Mouse (Mus musculus): ENCODE measurements around the gene Hmga2. TPM values are rescaled to one million over a fixed set of nuclear protein-coding genes. Genes with fewer than 3 reads are reported as not detected.
A peak's percentile ranks its signal among the peaks of the same experiment; 100 is the strongest.
"Not testable (repeated sequence)": the region's sequence is repeated elsewhere in the genome, so short reads cannot be mapped to it uniquely, and the experiment has no call there.

Hmga2 gene
- polyA plus RNA-seq, 1 experiment from 2014 or later, result 82.1 TPM

DNA sequence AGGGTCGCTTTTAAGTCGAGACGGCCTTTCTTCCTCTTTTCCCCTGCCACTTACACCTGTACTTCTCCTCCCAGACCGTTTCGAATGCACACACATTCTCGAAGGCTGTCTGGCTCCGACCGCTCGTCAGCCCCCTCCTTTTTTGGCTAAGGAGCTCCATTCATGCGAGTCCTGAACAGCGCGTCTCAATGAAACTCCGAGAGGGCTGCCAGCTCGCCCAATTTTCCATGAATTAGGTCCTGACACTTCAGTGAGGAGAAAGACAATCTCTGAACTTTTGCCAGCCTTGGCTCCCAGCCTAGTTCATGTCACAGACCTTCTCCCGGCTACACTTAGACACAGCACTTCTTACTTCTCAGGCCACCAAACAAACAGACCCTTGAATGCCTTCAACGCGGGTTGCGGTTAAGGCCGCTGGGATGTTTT, 98.9 kb downstream of the Hmga2 start:
- Histone ChIP-seq H3K9me3 (no peaks in the 10 kb centered on the region), H3K27me3 (ENCODE audit: insufficient read depth, poor library complexity, severe bottlenecking) (no peaks in the 10 kb centered on the region), H3K4me3 (no peak overlapping the region), H3K27ac (peak overlapping the region; percentile 42; the same call in 1 of the 2 replicates), H3K4me1 (peaks cover 32% of the 10 kb centered on the region), H3K36me3 (peaks cover 28% of the 10 kb centered on the region)
- DNase-seq (ENCODE audit: low spot score), result no peak
- 40% methylated on average over 19 of the region's 19 CpGs for WGBS

DNA sequence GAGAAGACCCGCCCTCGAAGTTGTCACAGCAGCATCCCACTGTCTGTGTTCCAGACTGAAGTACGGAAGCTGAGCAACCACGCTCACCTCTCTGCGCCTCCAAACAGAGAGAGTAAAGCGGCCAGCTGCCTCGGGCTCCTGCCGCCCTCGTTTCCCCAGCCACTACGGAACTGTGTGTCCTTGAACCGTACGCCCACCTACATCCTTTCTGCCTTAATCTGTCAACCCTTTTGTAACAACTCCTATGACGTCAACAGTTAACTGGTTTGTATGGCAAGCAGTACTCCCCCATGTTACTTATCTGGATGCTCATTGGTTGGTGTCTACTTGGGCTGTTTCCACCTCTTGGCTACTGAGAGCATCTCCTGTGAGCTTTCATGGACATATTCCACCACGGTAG, 100.8 kb downstream of the Hmga2 start:
- H3K4me1 ChIP-seq, result peaks cover 32% of the 10 kb centered on the region
- no peak overlapping the region for H3K4me3 ChIP-seq
- no peak overlapping the region for H3K27ac ChIP-seq
- H3K9me3 ChIP-seq, result no peaks in the 10 kb centered on the region
- H3K36me3 ChIP-seq, result peaks cover 33% of the 10 kb centered on the region
- no peaks in the 10 kb centered on the region for H3K27me3 ChIP-seq (ENCODE audit: insufficient read depth, poor library complexity, severe bottlenecking)
- WGBS, result 79% methylated on average over 14 of the region's 14 CpGs
- no peak for DNase-seq (ENCODE audit: low spot score)

DNA sequence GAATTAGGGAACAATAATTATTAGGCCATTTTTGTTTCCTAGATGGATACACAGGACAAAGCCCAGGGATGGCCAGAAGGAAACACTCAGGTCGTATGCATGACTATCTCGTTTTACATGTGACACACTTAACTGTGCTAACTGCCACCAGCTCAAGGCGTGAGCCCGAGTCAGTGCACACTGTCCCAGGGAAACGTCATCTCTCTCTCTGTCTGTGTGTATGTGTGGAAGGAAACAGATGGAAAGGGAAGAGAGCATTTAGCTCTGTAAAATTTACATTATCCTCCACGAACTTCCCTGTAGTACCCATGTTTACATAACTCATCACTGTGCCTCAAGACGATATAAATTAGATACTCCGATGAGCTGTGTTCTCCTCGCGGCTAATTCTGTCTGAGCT, 105.1 kb downstream of the Hmga2 start:
- Histone ChIP-seq H3K4me3 (no peak overlapping the region), H3K27ac (no peak overlapping the region), H3K4me1 (peaks cover 21% of the 10 kb centered on the region), H3K9me3 (no peaks in the 10 kb centered on the region), H3K36me3 (peaks cover 46% of the 10 kb centered on the region), H3K27me3 (ENCODE audit: insufficient read depth, poor library complexity, severe bottlenecking) (no peaks in the 10 kb centered on the region)
- 76% methylated on average over 10 of the region's 10 CpGs for WGBS
- DNase-seq (ENCODE audit: low spot score), result no peak

DNA sequence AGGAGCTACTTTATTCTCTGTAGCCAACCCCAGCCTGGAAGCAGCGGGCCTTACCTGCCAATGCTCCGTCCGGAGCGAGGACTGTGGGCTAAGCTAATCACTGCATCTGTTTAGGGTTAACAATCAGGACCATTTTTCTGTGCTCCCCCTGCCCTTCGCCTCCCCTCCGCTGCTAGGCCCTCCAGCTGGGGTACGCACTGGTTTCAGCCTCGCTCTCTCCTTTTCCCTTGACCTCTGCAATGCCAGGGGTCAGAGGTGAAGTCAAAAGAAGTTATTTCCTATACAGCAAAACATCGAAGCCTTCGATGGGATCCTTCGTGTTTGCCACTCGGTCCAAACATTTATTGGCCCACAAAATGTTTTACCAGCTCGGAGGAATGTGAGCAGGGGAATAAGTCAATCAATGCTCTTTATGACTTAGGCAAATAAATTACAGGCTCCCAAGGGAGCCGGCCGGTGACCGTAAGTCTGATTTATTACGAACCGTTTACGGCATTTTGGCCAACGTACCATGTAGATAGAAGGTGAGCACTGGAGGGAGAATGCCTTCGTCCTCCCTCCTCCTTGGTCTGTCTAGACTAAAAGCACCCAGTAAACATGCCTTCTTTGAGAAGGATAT, 107.0 kb downstream of the Hmga2 start:
- Histone ChIP-seq H3K27ac (no peak overlapping the region), H3K27me3 (ENCODE audit: insufficient read depth, poor library complexity, severe bottlenecking) (no peaks in the 10 kb centered on the region), H3K9me3 (no peaks in the 10 kb centered on the region), H3K4me3 (no peak overlapping the region), H3K36me3 (peaks cover 47% of the 10 kb centered on the region), H3K4me1 (peaks cover 21% of the 10 kb centered on the region)
- DNase-seq (ENCODE audit: low spot score), result no peak
- 84% methylated on average over 21 of the region's 21 CpGs for WGBS

DNA sequence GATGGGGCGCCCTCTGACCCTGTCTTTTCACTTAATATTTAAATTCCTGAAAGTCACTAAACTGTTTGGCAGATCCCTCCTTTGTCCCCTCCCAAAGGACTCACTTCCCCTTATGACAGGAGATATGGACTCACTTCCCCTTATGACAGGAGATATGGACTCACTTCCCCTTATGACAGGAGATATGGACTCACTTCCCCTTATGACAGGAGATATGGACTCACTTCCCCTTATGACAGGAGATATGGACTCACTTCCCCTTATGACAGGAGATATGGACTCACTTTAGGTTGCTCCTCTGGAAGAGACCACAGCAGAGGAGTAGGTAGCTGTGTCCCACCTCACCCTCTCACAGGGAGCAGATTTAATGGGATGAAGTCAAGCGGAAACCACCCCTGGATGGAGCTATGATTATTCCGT, 110.1 kb downstream of the Hmga2 start:
- not testable (repeated sequence) for H3K27me3 ChIP-seq (ENCODE audit: insufficient read depth, poor library complexity, severe bottlenecking); H3K27ac ChIP-seq; DNase-seq (ENCODE audit: low spot score); H3K9me3 ChIP-seq; H3K4me3 ChIP-seq
- H3K36me3 ChIP-seq, result peaks cover 37% of the 10 kb centered on the region
- peaks cover 24% of the 10 kb centered on the region for H3K4me1 ChIP-seq
- WGBS, result 88% methylated on average over 3 of the region's 3 CpGs

DNA sequence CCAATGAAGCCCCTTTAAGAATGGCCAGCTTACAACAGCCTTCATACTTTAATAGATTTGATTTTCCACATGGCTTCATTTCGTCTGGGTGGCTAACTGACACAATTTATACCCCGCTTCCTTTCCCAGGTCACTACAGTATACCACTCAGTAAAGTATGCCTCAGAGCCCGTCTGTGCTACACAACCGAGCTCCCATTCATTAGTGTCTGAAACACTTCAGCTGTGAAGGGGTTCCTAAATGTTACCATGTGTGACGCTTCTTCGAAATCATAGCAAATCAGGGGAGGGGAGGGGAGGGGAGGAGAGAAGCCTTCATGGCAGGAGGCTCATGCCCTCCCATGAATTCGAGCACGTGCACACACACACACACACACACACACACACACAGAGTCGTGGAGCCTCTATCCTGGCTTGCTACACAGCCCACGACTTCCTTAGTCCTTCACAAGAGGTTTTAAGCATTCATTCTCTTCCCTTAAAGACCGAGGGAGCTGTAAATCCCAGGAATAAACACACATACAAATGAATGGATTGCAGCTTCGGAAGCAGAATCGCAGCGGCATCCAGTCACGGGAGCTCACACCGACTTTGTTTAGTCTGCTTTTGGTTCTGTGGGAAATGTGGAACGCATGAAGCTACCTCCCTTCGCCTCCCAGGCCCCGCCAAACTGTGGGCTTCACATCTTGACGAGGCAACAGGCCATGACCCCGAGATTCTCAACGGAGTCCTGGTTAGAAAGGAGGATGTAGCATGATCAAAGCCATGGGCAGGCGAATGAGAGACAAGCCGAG, 110.7 kb downstream of the Hmga2 start:
- Histone ChIP-seq H3K9me3 (no peaks in the 10 kb centered on the region), H3K36me3 (peaks cover 42% of the 10 kb centered on the region), H3K4me3 (no peak overlapping the region), H3K4me1 (peaks cover 24% of the 10 kb centered on the region), H3K27me3 (ENCODE audit: insufficient read depth, poor library complexity, severe bottlenecking) (no peaks in the 10 kb centered on the region), H3K27ac (peak overlapping the region; percentile 13; the same call in 1 of the 2 replicates)
- WGBS, result 77% methylated on average over 24 of the region's 24 CpGs
- no peak for DNase-seq (ENCODE audit: low spot score)

DNA sequence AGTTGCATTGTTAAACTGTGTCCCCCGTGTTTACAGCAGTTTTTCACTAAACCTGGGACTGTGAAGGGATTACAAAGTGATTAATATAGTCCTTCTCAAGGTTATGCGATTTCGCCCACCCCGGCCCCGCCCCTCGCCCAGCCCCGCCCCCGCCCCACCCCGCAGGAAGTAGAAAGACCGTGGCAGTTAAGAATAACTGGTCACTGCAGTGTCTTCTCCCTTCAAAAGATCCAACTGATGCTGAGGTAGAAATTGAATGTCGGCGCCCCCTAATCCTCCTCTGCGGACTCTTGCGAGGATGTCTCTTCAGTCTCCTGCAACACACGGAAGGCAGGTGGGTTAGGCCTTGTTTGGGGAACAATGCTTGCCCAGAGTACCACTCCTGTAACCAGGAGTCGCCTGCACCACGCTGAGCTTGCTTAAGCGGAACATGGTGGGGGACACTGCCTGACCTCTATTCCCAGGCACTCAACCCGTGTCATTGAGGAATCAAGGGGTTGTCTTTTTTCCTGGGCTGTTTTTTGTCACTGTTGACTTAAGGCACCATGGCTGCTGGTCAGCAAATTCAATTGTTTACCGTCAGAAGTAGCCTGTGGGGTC, 112.2 kb downstream of the Hmga2 start:
- peaks cover 42% of the 10 kb centered on the region for H3K36me3 ChIP-seq
- peaks cover 24% of the 10 kb centered on the region for H3K4me1 ChIP-seq
- no peak overlapping the region for H3K4me3 ChIP-seq
- H3K27me3 ChIP-seq (ENCODE audit: insufficient read depth, poor library complexity, severe bottlenecking), result no peaks in the 10 kb centered on the region
- no peaks in the 10 kb centered on the region for H3K9me3 ChIP-seq
- 67% methylated on average over 20 of the region's 20 CpGs for WGBS
- 0 out of 2 replicates have a peak overlapping the region, but pooled peaks have one; percentile 56 for H3K27ac ChIP-seq
- DNase-seq (ENCODE audit: low spot score), result no peak

DNA sequence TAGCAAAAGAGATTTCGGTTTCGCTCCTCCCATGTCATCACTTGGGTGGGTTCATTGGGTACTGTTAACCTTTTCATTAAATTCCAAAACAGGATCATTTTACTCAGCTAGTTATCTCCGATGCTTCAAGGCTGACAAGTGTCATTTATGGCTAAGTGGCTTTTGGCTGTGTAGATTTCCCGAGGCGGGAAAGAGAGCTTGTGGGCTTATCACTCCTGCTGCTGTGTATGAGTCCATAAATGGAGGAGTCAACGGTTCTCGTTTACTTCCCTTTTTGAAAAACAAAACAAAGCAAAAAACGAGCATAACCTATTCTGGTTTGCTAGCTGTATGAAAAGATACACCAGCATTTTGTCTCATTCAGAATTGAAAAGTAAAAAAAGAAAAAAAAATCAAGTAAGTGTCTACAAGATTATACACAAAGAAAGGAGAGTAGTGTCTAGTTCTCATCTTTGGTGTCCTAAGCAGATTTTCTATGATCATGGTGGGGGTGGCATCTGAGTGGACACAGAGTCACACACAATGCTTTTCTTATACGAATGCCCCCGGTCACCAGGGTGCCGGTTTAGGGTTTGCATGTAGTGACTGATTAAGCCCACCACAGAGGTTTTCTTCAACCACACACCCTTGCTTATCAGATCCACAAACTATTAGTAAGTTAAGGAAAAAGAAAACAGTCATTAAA, 112.8 kb downstream of the Hmga2 start:
- H3K9me3 ChIP-seq; DNase-seq (ENCODE audit: low spot score); H3K27me3 ChIP-seq (ENCODE audit: insufficient read depth, poor library complexity, severe bottlenecking); H3K4me3 ChIP-seq; H3K27ac ChIP-seq: not testable (repeated sequence)
- 69% methylated on average over 11 of the region's 11 CpGs for WGBS
- peaks cover 35% of the 10 kb centered on the region for H3K36me3 ChIP-seq
- peaks cover 24% of the 10 kb centered on the region for H3K4me1 ChIP-seq

DNA sequence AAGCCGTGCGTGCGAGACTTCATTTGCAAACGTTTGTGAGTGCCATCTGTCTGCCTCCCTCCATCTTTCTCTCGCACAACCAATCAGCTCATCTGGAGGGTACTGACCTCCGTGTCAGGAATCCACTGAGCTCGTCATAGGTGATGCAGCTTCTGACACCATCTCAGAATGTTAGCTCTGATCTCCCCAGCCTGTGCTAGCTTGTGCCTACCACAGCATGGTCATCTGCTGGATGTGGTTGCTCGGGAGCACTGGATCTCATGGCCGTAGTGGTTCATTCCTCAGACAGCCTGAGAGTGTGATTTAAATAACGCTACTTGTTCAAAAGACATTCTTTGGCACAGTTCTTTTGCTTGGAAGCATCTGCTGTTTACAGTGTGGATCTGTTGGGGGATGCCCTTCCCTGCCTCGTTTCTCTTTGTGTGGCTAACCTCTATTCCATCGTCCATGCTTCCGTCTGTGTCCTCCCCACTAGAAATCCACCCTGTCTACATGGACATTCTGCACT, 121.7 kb downstream of the Hmga2 start:
- H3K27ac ChIP-seq, result no peak overlapping the region
- H3K9me3 ChIP-seq, result no peaks in the 10 kb centered on the region
- 0 out of 2 replicates have a peak, but pooled peaks cover 6% of the 10 kb centered on the region for H3K4me1 ChIP-seq
- H3K4me3 ChIP-seq, result no peak overlapping the region
- DNase-seq (ENCODE audit: low spot score), result no peak
- WGBS, result 74% methylated on average over 13 of the region's 13 CpGs
- no peaks in the 10 kb centered on the region for H3K36me3 ChIP-seq
- no peaks in the 10 kb centered on the region for H3K27me3 ChIP-seq (ENCODE audit: insufficient read depth, poor library complexity, severe bottlenecking)

DNA sequence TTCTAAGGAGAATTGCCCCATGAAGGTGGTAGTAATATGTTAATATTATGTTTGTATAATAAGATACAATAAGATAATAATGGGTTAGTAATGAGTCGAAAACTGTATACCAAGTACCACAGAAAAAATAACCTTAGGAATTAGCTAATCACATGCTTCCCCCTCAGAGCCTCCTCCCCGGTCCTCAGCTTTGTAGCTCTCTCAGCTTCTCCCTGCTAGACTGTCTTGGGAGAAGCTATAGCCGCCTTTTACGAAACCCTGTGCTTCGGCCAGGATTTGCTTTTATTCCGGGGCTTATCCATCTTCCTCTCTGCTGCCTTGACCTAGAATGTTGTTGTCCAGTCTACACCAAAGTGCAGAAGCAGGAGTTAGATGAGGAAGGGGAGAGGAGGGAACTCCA, 130.9 kb downstream of the Hmga2 start:
- Histone ChIP-seq H3K4me3 (no peak overlapping the region), H3K4me1 (no peaks in the 10 kb centered on the region), H3K27me3 (ENCODE audit: insufficient read depth, poor library complexity, severe bottlenecking) (no peaks in the 10 kb centered on the region), H3K27ac (no peak overlapping the region), H3K9me3 (no peaks in the 10 kb centered on the region), H3K36me3 (no peaks in the 10 kb centered on the region)
- 90% methylated on average over 6 of the region's 6 CpGs for WGBS
- no peak for DNase-seq (ENCODE audit: low spot score)

DNA sequence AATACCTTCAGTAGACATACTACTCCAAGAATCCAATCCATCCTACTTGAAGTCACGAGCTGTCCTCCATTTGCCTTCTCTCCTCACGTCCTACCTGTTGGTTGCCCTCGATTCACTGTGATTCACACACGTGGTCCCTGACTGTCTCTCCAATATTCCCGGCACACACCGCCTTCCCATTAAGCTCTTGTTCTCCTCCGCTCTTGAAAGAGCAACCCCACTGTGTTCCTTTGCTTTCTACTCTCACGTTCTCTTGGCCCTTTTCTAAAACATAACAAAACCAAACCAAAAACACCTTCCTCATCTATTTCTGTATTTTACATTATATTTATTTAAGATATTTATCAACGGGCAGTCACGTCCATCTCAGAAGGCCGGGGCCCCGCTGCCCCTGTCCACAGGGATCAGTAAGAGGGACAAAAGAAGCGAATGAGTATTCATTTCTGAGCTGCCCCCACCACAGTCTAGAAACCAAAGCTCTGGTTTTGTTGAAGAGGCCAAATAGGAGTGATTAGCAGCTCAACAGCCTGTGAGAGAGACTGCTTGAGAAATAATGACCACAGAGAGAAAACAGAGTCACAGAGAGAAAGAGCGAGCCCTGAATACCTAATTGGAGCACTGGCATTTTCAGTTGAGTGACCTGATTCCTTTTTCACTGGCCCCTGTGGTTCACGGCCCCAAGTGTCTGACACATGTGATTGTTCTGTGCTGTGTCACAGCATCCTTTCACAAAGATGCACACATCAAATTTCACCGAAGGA, 131.5 kb downstream of the Hmga2 start:
- Histone ChIP-seq H3K9me3 (no peaks in the 10 kb centered on the region), H3K4me1 (no peaks in the 10 kb centered on the region), H3K27ac (no peak overlapping the region), H3K4me3 (no peak overlapping the region), H3K27me3 (ENCODE audit: insufficient read depth, poor library complexity, severe bottlenecking) (no peaks in the 10 kb centered on the region), H3K36me3 (no peaks in the 10 kb centered on the region)
- DNase-seq (ENCODE audit: low spot score), result no peak
- 82% methylated on average over 16 of the region's 16 CpGs for WGBS

DNA sequence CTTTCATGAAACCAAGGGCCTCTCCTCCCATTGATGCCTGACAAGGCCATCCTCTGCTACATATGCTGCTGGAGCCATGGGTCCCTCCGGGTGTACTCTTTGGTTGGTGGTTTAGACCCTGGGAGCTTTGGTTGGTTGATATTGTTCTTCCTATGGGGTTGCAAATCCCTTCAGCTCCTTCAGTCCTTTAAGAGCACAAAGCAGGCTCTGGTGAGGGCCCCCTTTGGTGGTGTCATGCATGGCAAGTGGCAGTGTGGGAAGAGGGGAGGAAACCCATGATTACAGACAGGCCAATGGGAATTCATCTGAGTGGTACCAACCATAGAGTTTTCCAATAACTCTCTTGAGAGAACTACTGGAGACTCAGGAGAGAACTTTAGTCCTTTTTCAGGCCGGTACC, 136.4 kb downstream of the Hmga2 start:
- H3K9me3 ChIP-seq; H3K4me1 ChIP-seq; DNase-seq (ENCODE audit: low spot score); H3K36me3 ChIP-seq; H3K27ac ChIP-seq; H3K4me3 ChIP-seq; H3K27me3 ChIP-seq (ENCODE audit: insufficient read depth, poor library complexity, severe bottlenecking): not testable (repeated sequence)
- 83% methylated on average over 2 of the region's 2 CpGs for WGBS
